Mouse (Mus musculus): ENCODE data around the gene Ankrd34a.

GRCm38 (mm10) chr3:96634928-96635879, 38.8 kb downstream of the Ankrd34a start, which contains the start of the genes Pex11b and Gm42957:
- TF ChIP-seq CTCF (conservative IDR thresholded peaks at IDR 0.05; ENCODE audit: low read length) (no peak), NANOG (IDR thresholded peaks at IDR 0.05; ENCODE audit: borderline replicate concordance, low read length) (no peak), POU5F1 (IDR thresholded peaks at IDR 0.05; ENCODE audit: borderline replicate concordance, low read length) (no peak)

All from E14TG2a.4 (cell line).